Mouse (Mus musculus) CH12.LX (cell line): Measurements from ENCODE around the gene Pak4. TPM values are rescaled to one million over a fixed set of nuclear protein-coding genes. Genes with fewer than 3 reads are reported as not detected.

Experiments used
- DNase-seq: peaks from one replicate; pipeline ENCODE4 v3.0.0-alpha.2; 2013; ENCODE audit errors: extremely low read depth
- H3K27ac ChIP-seq: 2 replicates; pipeline ENCODE4 v1.5.1; 2012; ENCODE audit warnings: low read depth, mild to moderate bottlenecking, control low read depth, moderate library complexity; ENCODE audit not compliant: insufficient read depth
- H3K27me3 ChIP-seq: replicated peaks from 2 replicates; pipeline ENCODE3; 2012; ENCODE audit warnings: inconsistent platforms
- H3K36me3 ChIP-seq, 2 experiments: replicated peaks in 1 of 2; 2 replicates each; pipeline versions ENCODE3 to v1.6.1; 2012; ENCODE audit warnings: inconsistent platforms in 1 of 2, low read length in 1 of 2, mild to moderate bottlenecking in 1 of 2, mixed read lengths in 1 of 2, moderate library complexity in 1 of 2; ENCODE audit not compliant: control insufficient read depth in 1 of 2, insufficient read depth in 1 of 2
- H3K4me1 ChIP-seq, 2 experiments: 2 replicates each; pipeline ENCODE4 v1.6.1; 2012; ENCODE audit warnings: inconsistent platforms in 1 of 2, moderate library complexity in 1 of 2; ENCODE audit not compliant: insufficient read depth in 2 of 2, control insufficient read depth in 1 of 2
- H3K4me2 ChIP-seq: 2 replicates; pipeline ENCODE4 v1.6.1; 2012; ENCODE audit warnings: low read depth, mild to moderate bottlenecking, control low read depth; ENCODE audit not compliant: poor library complexity, insufficient read depth, severe bottlenecking
- H3K4me3 ChIP-seq, 3 experiments: fragments of 150-350 bp in 1 of 3; sonication (generic) in 1 of 3; replicated peaks in 1 of 3; 2 replicates each; pipeline versions ENCODE3 to v1.5.1; 2011 to 2012; ENCODE audit warnings: low read depth in 2 of 3, low read length in 2 of 3, mild to moderate bottlenecking in 2 of 3, moderate library complexity in 2 of 3, control low read depth in 1 of 3, improper control_type of control experiment in 1 of 3, inconsistent platforms in 1 of 3, mixed read lengths in 1 of 3; ENCODE audit not compliant: poor library complexity in 1 of 3
- H3K79me2 ChIP-seq: replicated peaks from 2 replicates; pipeline ENCODE4 v1.6.1; 2012; ENCODE audit warnings: mild to moderate bottlenecking, moderate library complexity; ENCODE audit not compliant: control insufficient read depth, poor library complexity, insufficient read depth, severe bottlenecking; ENCODE audit errors: extremely low read depth
- H3K9ac ChIP-seq: 2 replicates; pipeline ENCODE4 v1.6.1; 2012; ENCODE audit warnings: low read depth, mild to moderate bottlenecking, control low read depth, moderate library complexity; ENCODE audit not compliant: insufficient read depth
- H3K9me3 ChIP-seq: replicated peaks from 2 replicates; pipeline ENCODE3; 2012; ENCODE audit warnings: low read length, inconsistent platforms, mixed read lengths
- CHD1 ChIP-seq: IDR thresholded peaks from 2 replicates; pipeline ENCODE4 v1.6.1; 2012; ENCODE audit warnings: low read depth, low read length, improper control_type of control experiment, inconsistent platforms
- E2F4 ChIP-seq: IDR thresholded peaks from 2 replicates; pipeline ENCODE4 v1.6.1; 2011; ENCODE audit warnings: low read depth, low read length, improper control_type of control experiment; ENCODE audit not compliant: insufficient replicate concordance
- ELF1 ChIP-seq: IDR thresholded peaks from 2 replicates; pipeline ENCODE4 v1.6.1; 2014; ENCODE audit warnings: low read depth, mild to moderate bottlenecking, inconsistent platforms, low read length, improper control_type of control experiment
- ETS1 ChIP-seq: conservative IDR thresholded peaks from 2 replicates; pipeline ENCODE4 v1.6.1; 2012; ENCODE audit warnings: low read depth, mild to moderate bottlenecking, inconsistent platforms, low read length, improper control_type of control experiment, moderate library complexity
- GABPA ChIP-seq: IDR thresholded peaks from 2 replicates; pipeline ENCODE4 v1.6.1; 2012; ENCODE audit warnings: low read depth, low read length, improper control_type of control experiment, inconsistent platforms; ENCODE audit not compliant: insufficient replicate concordance
- IRF4 ChIP-seq: IDR thresholded peaks from 2 replicates; pipeline ENCODE4 v1.6.1; 2014; ENCODE audit warnings: low read depth, mild to moderate bottlenecking, inconsistent platforms, low read length, improper control_type of control experiment
- JUN ChIP-seq: IDR thresholded peaks from 2 replicates; pipeline ENCODE4 v1.6.1; 2011; ENCODE audit warnings: low read depth, mild to moderate bottlenecking, low read length, improper control_type of control experiment, moderate library complexity; ENCODE audit not compliant: insufficient read depth
- JUND ChIP-seq: conservative IDR thresholded peaks from 2 replicates; pipeline ENCODE4 v1.6.1; 2011; ENCODE audit warnings: low read depth, low read length, improper control_type of control experiment
- KAT2A ChIP-seq: IDR thresholded peaks from 2 replicates; pipeline ENCODE4 v1.6.1; 2012; ENCODE audit warnings: low read length, improper control_type of control experiment, inconsistent platforms; ENCODE audit not compliant: insufficient replicate concordance
- MAZ ChIP-seq: IDR thresholded peaks from 2 replicates; pipeline ENCODE4 v1.6.1; 2012; ENCODE audit warnings: low read depth, mild to moderate bottlenecking, inconsistent platforms, low read length, improper control_type of control experiment, moderate library complexity
- MEF2A ChIP-seq: IDR thresholded peaks from 2 replicates; pipeline ENCODE4 v1.6.1; 2014; ENCODE audit warnings: low read depth, mild to moderate bottlenecking, inconsistent platforms, low read length, improper control_type of control experiment, borderline replicate concordance
- MYC ChIP-seq: IDR thresholded peaks from 2 replicates; pipeline ENCODE4 v1.6.1; 2011; ENCODE audit warnings: low read depth, mild to moderate bottlenecking, improper control_type of control experiment, low read length
- PAX5 ChIP-seq: IDR thresholded peaks from 2 replicates; pipeline ENCODE4 v1.6.1; 2012; ENCODE audit warnings: low read length, inconsistent platforms, mixed read lengths
- POLR2A ChIP-seq: IDR thresholded peaks from 2 replicates; pipeline ENCODE4 v1.6.1; 2011; ENCODE audit warnings: low read depth, mild to moderate bottlenecking, improper control_type of control experiment, low read length
- RAD21 ChIP-seq: IDR thresholded peaks from 2 replicates; pipeline ENCODE4 v1.6.1; 2011; ENCODE audit warnings: low read depth, mild to moderate bottlenecking, low read length, improper control_type of control experiment, moderate library complexity
- SIN3A ChIP-seq: IDR thresholded peaks from 2 replicates; pipeline ENCODE4 v1.6.1; 2012; ENCODE audit warnings: low read length, improper control_type of control experiment, inconsistent platforms
- SMC3 ChIP-seq: IDR thresholded peaks from 2 replicates; pipeline ENCODE4 v1.6.1; 2011; ENCODE audit warnings: low read depth, low read length, improper control_type of control experiment
- TBP ChIP-seq: conservative IDR thresholded peaks from 2 replicates; pipeline ENCODE4 v1.6.1; 2011; ENCODE audit warnings: low read depth, low read length, improper control_type of control experiment
- TCF12 ChIP-seq: IDR thresholded peaks from 2 replicates; pipeline ENCODE4 v1.6.1; 2014; ENCODE audit warnings: low read depth, mild to moderate bottlenecking, inconsistent platforms, low read length, improper control_type of control experiment
- UBTF ChIP-seq: IDR thresholded peaks from 2 replicates; pipeline ENCODE4 v1.6.1; 2012; ENCODE audit warnings: low read depth, mild to moderate bottlenecking, inconsistent platforms, low read length, improper control_type of control experiment, moderate library complexity
- USF2 ChIP-seq: conservative IDR thresholded peaks from 2 replicates; pipeline ENCODE4 v1.6.1; 2011; ENCODE audit warnings: low read depth, low read length, improper control_type of control experiment
- ZKSCAN1 ChIP-seq: IDR thresholded peaks from 2 replicates; pipeline ENCODE4 v1.6.1; 2012; ENCODE audit warnings: low read depth, inconsistent platforms, low read length, improper control_type of control experiment, borderline replicate concordance
- ZMIZ1 ChIP-seq: IDR thresholded peaks from 2 replicates; pipeline ENCODE4 v1.6.1; 2012; ENCODE audit warnings: low read depth, mild to moderate bottlenecking, inconsistent platforms, low read length, improper control_type of control experiment
- ZNF384 ChIP-seq: IDR thresholded peaks from 2 replicates; pipeline ENCODE4 v1.6.1; 2012; ENCODE audit warnings: low read depth, low read length, improper control_type of control experiment, inconsistent platforms
- dilution Hi-C: fragments of 300-500 bp; cut with MboI; formaldehyde crosslinking; loops from 2 replicates; pipeline ENCODE4 v1.14.3; 2020; ENCODE audit warnings: low sequenced_read_pairs; ENCODE audit not compliant: extremely low pct_unique_long_range_greater_than_20kb, extremely low pct_ligation_motif_present
- in situ Hi-C: fragments of 300-500 bp; cut with MboI; formaldehyde crosslinking; loops from 3 replicates; pipeline ENCODE4 v1.14.3; 2019; ENCODE audit warnings: low sequenced_read_pairs, low pct_ligation_motif_present, low pct_unique_long_range_greater_than_20kb, mixed read lengths
- polyA plus RNA-seq: library from polyadenylated mRNA; unstranded; fragments of >175 nt; gene quantifications from 2 replicates; pipeline ENCODE4 v1.2.1, GENCODE M21; 2012; ENCODE audit warnings: low read depth; ENCODE audit not compliant: insufficient read length
- total RNA-seq, 2 experiments: library from RNA; depleted of rRNA; stranded (reverse); fragments of 300-350 nt in 1 of 2; fragments of >200 nt in 1 of 2; gene quantifications; 2 replicates each; pipeline ENCODE4 v1.2.3; 2012 to 2014

The Pak4 gene
- total and polyA plus RNA-seq, 3 experiments = 7.5 to 11.2 (median 8.3) TPM

DNA sequence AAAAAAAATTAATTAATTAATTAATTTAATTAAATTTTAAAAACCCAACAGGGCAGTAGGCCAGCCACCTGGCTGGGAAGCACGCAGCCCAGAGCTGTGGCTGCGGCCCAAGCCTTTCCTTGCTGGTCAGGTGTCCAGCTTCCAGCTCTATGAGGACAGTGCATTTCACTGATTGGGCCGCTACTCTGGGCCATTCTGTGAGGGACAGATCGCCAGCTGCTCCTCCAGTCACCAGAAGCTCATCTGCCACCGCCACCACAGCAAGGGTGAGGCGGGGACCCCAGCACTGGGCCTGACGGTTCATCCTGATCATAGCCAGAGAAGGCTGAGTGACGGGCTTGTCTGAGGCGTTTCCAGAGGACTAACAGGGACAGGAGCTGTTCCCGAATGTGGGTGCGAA is 36.0 kb downstream of the Pak4 start:
- Histone ChIP-seq H3K9me3 (no peaks in the 10 kb centered on the region), H3K9ac (no peak overlapping the region), H3K79me2 (no peaks in the 10 kb centered on the region), H3K36me3 (peaks cover 73 to 93% of the 10 kb centered on the region in 2 experiments), H3K4me1 (peaks cover 0 to 17% of the 10 kb centered on the region in 2 experiments; a peak in 2 of 4 replicates), H3K4me2 (no peak overlapping the region), H3K4me3 (no peak overlapping the region), H3K27me3 (no peaks in the 10 kb centered on the region), H3K27ac (no peak overlapping the region)
- in situ Hi-C loops = no loop called here
- TF ChIP-seq UBTF (no peak), RAD21 (no peak), SIN3A (no peak), MEF2A (no peak), JUND (no peak), MAZ (no peak), KAT2A (no peak), TBP (no peak), ZNF384 (no peak), ETS1 (no peak), PAX5 (no peak)
- DNase-seq = no peak
- dilution Hi-C loops = no loop called here

DNA sequence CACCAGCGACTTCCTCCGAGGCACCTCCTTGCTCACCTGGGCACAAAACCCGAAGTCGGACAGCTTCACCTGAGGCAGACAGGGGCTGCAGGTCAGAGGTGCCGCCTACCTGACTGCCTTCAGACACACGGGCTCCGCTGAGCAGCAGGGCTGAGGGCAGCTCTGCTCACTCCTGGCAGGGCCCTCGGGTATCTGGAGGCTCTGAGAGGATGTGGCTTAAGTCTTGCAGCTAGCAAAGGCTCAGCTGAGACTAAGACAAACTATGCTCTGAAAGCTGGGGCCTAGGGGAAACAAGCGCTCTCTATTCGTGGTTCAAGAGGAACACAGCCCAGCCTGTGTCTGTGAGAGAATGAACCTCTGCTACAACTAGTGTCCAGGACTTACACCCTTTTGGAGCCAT is 37.1 kb downstream of the Pak4 start:
- no peak overlapping the region for H3K4me3 ChIP-seq
- TF ChIP-seq SMC3 (no peak), MYC (no peak), CHD1 (no peak), TBP (no peak), MEF2A (no peak), IRF4 (no peak), E2F4 (no peak), KAT2A (no peak), ZNF384 (no peak), TCF12 (no peak), JUN (no peak), ZMIZ1 (no peak), ZKSCAN1 (no peak), MAZ (no peak), UBTF (no peak), USF2 (no peak), GABPA (no peak), ELF1 (no peak), POLR2A (no peak)
- TF ChIP-seq, all 38 proteins: peak for 0
- H3K36me3 ChIP-seq = peaks cover 62 to 84% of the 10 kb centered on the region in 2 experiments
- no peak for DNase-seq
- H3K27me3 ChIP-seq = no peaks in the 10 kb centered on the region
- H3K4me2 ChIP-seq = no peak overlapping the region
- no peaks in the 10 kb centered on the region for H3K9me3 ChIP-seq
- dilution Hi-C loops = no loop called here
- in situ Hi-C loops = no loop called here
- peaks cover 0 to 25% of the 10 kb centered on the region in 2 experiments; a peak in 2 of 4 replicates for H3K4me1 ChIP-seq
- no peak overlapping the region for H3K9ac ChIP-seq
- H3K27ac ChIP-seq = no peak overlapping the region
- H3K79me2 ChIP-seq = no peaks in the 10 kb centered on the region
